Mouse (Mus musculus) myocyte (in vitro differentiated cells): ENCODE results near the gene Rhoc. TPM values are rescaled to one million over a fixed set of nuclear protein-coding genes. Genes with fewer than 3 reads are reported as not detected.
"Not testable (repeated sequence)": the region's sequence is repeated elsewhere in the genome, so short reads cannot be mapped to it uniquely, and the experiment has no call there.

Experiments used
- H3K27me3 ChIP-seq: one replicate; pipeline ENCODE4 v1.6.1; 2011; ENCODE audit not compliant: control insufficient read depth, insufficient read depth, insufficient read length
- H3K36me3 ChIP-seq: one replicate; pipeline ENCODE4 v1.6.1; 2011; ENCODE audit not compliant: control insufficient read depth, insufficient read depth
- H3K4me2 ChIP-seq: one replicate; pipeline ENCODE4 v1.6.1; 2011; ENCODE audit warnings: low read depth, control low read depth
- H3K4me3 ChIP-seq: one replicate; pipeline ENCODE4 v1.5.1; 2011; ENCODE audit warnings: mild to moderate bottlenecking, control low read depth, moderate library complexity
- H3K79me2 ChIP-seq: one replicate; pipeline ENCODE4 v1.6.1; 2011; ENCODE audit not compliant: control insufficient read depth, insufficient read depth
- H3ac ChIP-seq: one replicate; pipeline ENCODE4 v1.6.1; 2011; ENCODE audit not compliant: control insufficient read depth, insufficient read length
- CEBPB ChIP-seq: IDR thresholded peaks from 2 replicates; pipeline ENCODE4 v1.6.1; 2011; ENCODE audit warnings: mild to moderate bottlenecking, moderate library complexity; ENCODE audit not compliant: poor library complexity, insufficient read depth, severe bottlenecking
- E2F4 ChIP-seq: IDR thresholded peaks from one replicate; pipeline ENCODE4 v1.6.1; 2011; ENCODE audit warnings: mild to moderate bottlenecking, control low read depth, moderate library complexity; ENCODE audit not compliant: insufficient read depth
- MAX ChIP-seq: IDR thresholded peaks from one replicate; pipeline ENCODE4 v1.6.1; 2011; ENCODE audit warnings: low read depth, mild to moderate bottlenecking, control low read depth
- MYOD1 ChIP-seq, 3 experiments: IDR thresholded peaks; one replicate each; pipeline ENCODE4 v1.6.1; 2011; ENCODE audit warnings: control low read depth in 2 of 3, low read depth in 2 of 3, mild to moderate bottlenecking in 2 of 3, moderate library complexity in 1 of 3; ENCODE audit not compliant: insufficient read length in 2 of 3, control insufficient read depth in 1 of 3
- MYOG ChIP-seq, 3 experiments: IDR thresholded peaks; one replicate each; pipeline ENCODE4 v1.6.1; 2011; ENCODE audit warnings: control low read depth in 2 of 3, low read depth in 2 of 3, mild to moderate bottlenecking in 2 of 3; ENCODE audit not compliant: insufficient read length in 2 of 3, control insufficient read depth in 1 of 3, insufficient read depth in 1 of 3
- POLR2A ChIP-seq: IDR thresholded peaks from one replicate; pipeline ENCODE4 v1.6.1; 2011; ENCODE audit warnings: low read depth, mild to moderate bottlenecking, control low read depth, moderate library complexity; ENCODE audit not compliant: insufficient read length
- POLR2AphosphoS2 ChIP-seq: IDR thresholded peaks from one replicate; pipeline ENCODE4 v1.6.1; 2011; ENCODE audit warnings: low read depth, control low read depth; ENCODE audit not compliant: insufficient read length
- REST ChIP-seq: IDR thresholded peaks from one replicate; pipeline ENCODE4 v1.6.1; 2011; ENCODE audit warnings: mild to moderate bottlenecking, control low read depth, moderate library complexity; ENCODE audit not compliant: insufficient read depth, insufficient read length
- SRF ChIP-seq: IDR thresholded peaks from one replicate; pipeline ENCODE4 v1.6.1; 2011; ENCODE audit warnings: low read depth; ENCODE audit not compliant: control insufficient read depth, insufficient read length
- TCF12 ChIP-seq: IDR thresholded peaks from one replicate; pipeline ENCODE4 v1.6.1; 2011; ENCODE audit warnings: mild to moderate bottlenecking, control low read depth; ENCODE audit not compliant: poor library complexity, insufficient read depth, severe bottlenecking
- TCF3 ChIP-seq: IDR thresholded peaks from one replicate; pipeline ENCODE4 v1.6.1; 2011; ENCODE audit warnings: low read depth, control low read depth; ENCODE audit not compliant: insufficient read length
- USF1 ChIP-seq: IDR thresholded peaks from one replicate; pipeline ENCODE4 v1.6.1; 2011; ENCODE audit warnings: low read depth, mild to moderate bottlenecking, control low read depth, moderate library complexity
- polyA plus RNA-seq: library from polyadenylated mRNA; unstranded; fragments of >200 nt; fragmentation: generic; extraction: Trizol; gene quantifications from one replicate; pipeline ENCODE4 v1.2.1, GENCODE M21; 2012; ENCODE audit warnings: missing spikeins

Rhoc gene
- polyA plus RNA-seq, result 474 TPM

DNA sequence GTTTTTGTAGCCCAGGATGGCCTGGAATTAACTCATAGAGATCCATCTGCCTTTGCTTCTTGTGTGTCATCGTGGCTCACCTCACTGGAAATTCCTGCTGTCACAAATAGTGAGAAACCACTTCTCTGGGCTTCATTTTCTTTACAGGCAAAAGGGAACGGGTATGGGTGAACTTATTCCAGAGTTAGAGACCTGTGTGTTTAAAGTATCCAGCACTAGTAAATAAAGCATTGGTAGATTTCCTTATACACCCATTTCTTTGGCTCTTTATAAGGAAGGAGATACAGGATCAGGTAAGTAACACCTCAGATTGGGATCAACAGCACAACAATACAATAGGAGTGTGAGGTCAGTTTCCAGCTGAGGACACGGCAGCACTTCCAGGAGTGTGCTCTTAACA is at the start of gene Rhoc:
Gene Rhoc (plus strand): TSS at position 301 of the 400 bp plus-strand sequence.
- TF ChIP-seq MYOD1 (IDR thresholded peaks at IDR 0.05; ENCODE audit: control insufficient read depth in 1 of 3, insufficient read length in 2 of 3, low read depth in 2 of 3), result no peak
- no peak for TF ChIP-seq POLR2A
- no peak for TF ChIP-seq POLR2AphosphoS2
- TF ChIP-seq MAX, result no peak
- TF ChIP-seq TCF12, result no peak
- TF ChIP-seq E2F4, result no peak
- no peak for TF ChIP-seq TCF3
- no peak for TF ChIP-seq MYOG (IDR thresholded peaks at IDR 0.05; ENCODE audit: control insufficient read depth in 1 of 3, insufficient read depth in 1 of 3, insufficient read length in 2 of 3, low read depth in 2 of 3)
- no peak for TF ChIP-seq USF1
- TF ChIP-seq REST, result no peak
- TF ChIP-seq CEBPB, result no peak
- TF ChIP-seq SRF, result no peak
- Histone ChIP-seq H3K4me3 (peak within 1 kb of the TSS; percentile 89), H3ac (peak within 1 kb of the TSS; percentile 80), H3K36me3 (peaks cover 13% of the 10 kb centered on the region), H3K79me2 (peaks cover 38% of the 10 kb centered on the region), H3K27me3 (no peaks in the 10 kb centered on the region), H3K4me2 (peak within 1 kb of the TSS; percentile 95)

DNA sequence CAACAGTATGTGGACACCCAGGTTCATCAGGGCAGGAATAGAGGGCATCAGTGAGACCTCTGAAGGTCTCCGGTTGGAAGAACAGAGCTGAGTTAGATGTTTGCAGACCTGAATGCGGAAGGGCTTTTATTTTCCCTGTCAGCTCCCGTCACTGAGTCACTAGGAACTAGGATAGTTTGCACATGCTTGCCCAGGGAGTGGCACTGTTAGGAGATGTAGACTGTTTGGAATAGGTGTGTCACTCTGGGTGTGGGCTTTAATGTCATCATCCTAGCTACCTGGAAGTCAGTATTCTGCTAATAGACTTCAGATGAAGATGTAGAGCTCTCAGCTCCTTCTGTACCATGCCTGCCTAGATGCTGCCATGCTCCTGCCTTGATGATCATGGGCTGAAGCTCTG is 46.2 kb upstream of the Rhoc start:
- no peak overlapping the region for H3ac ChIP-seq
- no peak overlapping the region for H3K4me3 ChIP-seq
- H3K79me2 ChIP-seq, result no peaks in the 10 kb centered on the region
- peaks cover 7% of the 10 kb centered on the region for H3K27me3 ChIP-seq
- no peaks in the 10 kb centered on the region for H3K36me3 ChIP-seq
- no peak for TF ChIP-seq USF1
- TF ChIP-seq POLR2A, result no peak
- no peak for TF ChIP-seq MYOD1 (IDR thresholded peaks at IDR 0.05; ENCODE audit: control insufficient read depth in 1 of 3, insufficient read length in 2 of 3, low read depth in 2 of 3)
- no peak for TF ChIP-seq MYOG (IDR thresholded peaks at IDR 0.05; ENCODE audit: control insufficient read depth in 1 of 3, insufficient read depth in 1 of 3, insufficient read length in 2 of 3, low read depth in 2 of 3)
- no peak for TF ChIP-seq CEBPB
- TF ChIP-seq POLR2AphosphoS2, result no peak
- H3K4me2 ChIP-seq, result no peak overlapping the region

DNA sequence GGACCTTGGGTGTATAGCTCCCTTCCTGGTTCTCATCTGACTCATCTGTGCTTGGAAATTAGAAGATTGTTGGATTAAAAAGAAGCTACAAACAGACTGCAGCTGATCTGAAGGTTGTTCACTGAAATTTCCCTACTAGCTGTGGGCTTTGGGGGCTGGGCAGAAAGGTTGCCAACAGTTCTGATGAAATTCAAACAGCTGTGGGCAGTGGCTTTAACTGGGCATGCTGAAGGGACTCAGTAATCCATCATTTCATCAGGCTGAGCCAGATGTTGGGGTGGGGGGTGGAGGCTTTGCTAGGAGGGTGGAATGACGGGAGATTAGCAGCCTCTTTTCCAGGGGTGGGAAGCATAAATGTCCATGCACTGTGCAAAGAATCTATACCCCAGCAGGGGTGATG is 45.0 kb upstream of the Rhoc start:
- H3ac ChIP-seq, result no peak overlapping the region
- peak overlapping the region; percentile 32 for H3K4me2 ChIP-seq
- no peak overlapping the region for H3K4me3 ChIP-seq
- H3K27me3 ChIP-seq, result peaks cover 13% of the 10 kb centered on the region
- TF ChIP-seq CEBPB (peak; percentile 66), MYOG (IDR thresholded peaks at IDR 0.05; ENCODE audit: control insufficient read depth in 1 of 3, insufficient read depth in 1 of 3, insufficient read length in 2 of 3, low read depth in 2 of 3) (no peak)
- H3K79me2 ChIP-seq, result no peaks in the 10 kb centered on the region
- H3K36me3 ChIP-seq, result no peaks in the 10 kb centered on the region

DNA sequence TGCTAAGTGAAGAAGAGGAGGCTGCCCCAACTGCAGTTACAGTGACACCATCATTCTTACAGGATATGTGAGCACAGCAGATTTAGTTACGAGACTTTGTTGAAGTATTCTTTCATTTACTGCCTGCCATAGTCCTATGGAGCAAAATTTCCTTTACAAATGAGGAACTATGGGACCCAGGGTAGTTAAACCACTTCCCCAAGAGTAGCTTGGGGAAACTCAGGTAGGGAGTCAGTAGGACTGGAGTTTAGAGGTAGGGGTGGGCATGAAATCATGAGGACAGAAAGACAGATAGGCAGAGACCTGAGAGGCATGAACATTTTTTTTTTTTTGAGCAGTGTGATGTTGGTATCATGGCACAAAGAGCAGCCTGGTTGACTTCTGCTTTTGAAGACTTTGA is 44.3 kb upstream of the Rhoc start:
- TF ChIP-seq POLR2AphosphoS2, result no peak
- no peak overlapping the region for H3K4me3 ChIP-seq
- H3K79me2 ChIP-seq, result no peaks in the 10 kb centered on the region
- H3ac ChIP-seq, result no peak overlapping the region
- no peaks in the 10 kb centered on the region for H3K36me3 ChIP-seq
- H3K27me3 ChIP-seq, result peaks cover 9% of the 10 kb centered on the region
- peak overlapping the region; percentile 32 for H3K4me2 ChIP-seq

DNA sequence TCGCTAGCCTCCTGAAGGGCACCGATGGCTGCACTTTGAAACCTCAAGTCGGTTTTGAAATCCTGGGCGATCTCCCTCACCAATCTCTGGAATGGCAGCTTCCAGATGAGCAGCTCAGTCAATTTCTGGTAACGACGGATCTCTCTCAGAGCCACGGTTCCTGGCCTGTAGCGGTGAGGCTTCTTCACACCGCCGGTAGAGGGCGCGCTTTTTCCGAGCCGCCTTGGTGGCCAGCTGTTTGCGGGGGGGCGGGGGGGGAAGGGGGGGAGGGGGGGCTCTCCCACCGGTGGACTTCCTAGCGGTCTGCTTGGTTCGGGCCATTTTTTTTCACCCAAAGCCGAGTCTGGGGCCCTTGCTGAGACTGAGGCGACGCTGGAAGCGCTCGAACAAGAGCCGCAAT is 35.3 kb upstream of the Rhoc start:
- not testable (repeated sequence) for H3K36me3 ChIP-seq, H3K4me2 ChIP-seq, H3ac ChIP-seq, H3K4me3 ChIP-seq, H3K27me3 ChIP-seq, H3K79me2 ChIP-seq

DNA sequence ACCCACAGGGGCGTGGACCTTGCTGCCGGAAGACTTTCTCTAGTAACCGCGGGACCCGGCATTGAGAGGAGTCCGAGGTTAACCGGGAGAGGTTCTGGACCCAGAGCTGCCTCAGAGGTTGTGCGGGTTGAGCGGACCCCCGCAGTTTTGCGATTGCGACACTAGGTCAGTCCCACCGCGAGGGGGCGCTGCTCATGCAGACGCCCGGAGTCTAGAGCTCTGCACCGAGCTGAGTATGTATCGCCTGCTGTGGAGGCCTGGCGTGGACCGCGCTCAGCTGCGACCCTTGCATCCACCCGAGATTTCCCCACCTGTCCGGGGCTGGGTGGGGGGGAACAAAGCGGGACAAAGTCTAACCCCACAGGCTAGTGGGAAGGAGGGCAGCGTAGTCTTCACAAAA is 29.8 kb upstream of the Rhoc start:
- TF ChIP-seq MAX, result no peak
- no peak for TF ChIP-seq MYOD1 (IDR thresholded peaks at IDR 0.05; ENCODE audit: control insufficient read depth in 1 of 3, insufficient read length in 2 of 3, low read depth in 2 of 3)
- no peak for TF ChIP-seq REST
- TF ChIP-seq USF1, result no peak
- Histone ChIP-seq H3K4me3 (no peak overlapping the region), H3K79me2 (no peaks in the 10 kb centered on the region), H3K4me2 (no peak overlapping the region), H3K27me3 (no peaks in the 10 kb centered on the region), H3ac (no peak overlapping the region), H3K36me3 (no peaks in the 10 kb centered on the region)
